In genomic region chr7:101541132-101541531, GRCm38 (mm10) we compare ENCODE assay signal across 7 mouse cellular contexts. TPM values are rescaled to one million over a fixed set of nuclear protein-coding genes. Genes with fewer than 3 reads are reported as not detected.
DNase-seq lines count a peak whose midpoint lies in the region; ATAC-seq and TF ChIP-seq lines count a peak whose summit lies in the region.

No protein-coding gene starts in this region.

- no peaks in the 10 kb centered on the region for H3K27me3 ChIP-seq in forebrain, postnatal 0 days (ENCODE audit: insufficient read depth, low read length)
- no peaks in the 10 kb centered on the region for H3K27me3 ChIP-seq in hindbrain, postnatal 0 days (ENCODE audit: insufficient read depth, low read length)
- no peaks in the 10 kb centered on the region for H3K27me3 ChIP-seq in midbrain, embryonic 12.5 days

- no peaks in the 10 kb centered on the region for H3K4me1 ChIP-seq in forebrain, postnatal 0 days (ENCODE audit: insufficient read depth)
- H3K4me1 ChIP-seq in hindbrain, postnatal 0 days (ENCODE audit: insufficient read depth, low read length), result no peaks in the 10 kb centered on the region
- 0 out of 2 replicates have a peak, but pooled peaks cover 3% of the 10 kb centered on the region for H3K4me1 ChIP-seq in midbrain, embryonic 12.5 days

- no peaks in the 10 kb centered on the region for H3K9me3 ChIP-seq in forebrain, postnatal 0 days (ENCODE audit: low read length)
- H3K9me3 ChIP-seq in hindbrain, postnatal 0 days (ENCODE audit: low read length), result no peaks in the 10 kb centered on the region
- H3K9me3 ChIP-seq in midbrain, embryonic 12.5 days, result no peaks in the 10 kb centered on the region

- WGBS in forebrain, postnatal 0 days, result 4% methylated on average over 11 of the region's 11 CpGs
- 4% methylated on average over 11 of the region's 11 CpGs for WGBS in hindbrain, postnatal 0 days
- WGBS in midbrain, embryonic 12.5 days, result 5% methylated on average over 11 of the region's 11 CpGs

- no peak overlapping the region for H3K4me2 ChIP-seq in forebrain, postnatal 0 days (ENCODE audit: low read depth)
- H3K4me2 ChIP-seq in hindbrain, postnatal 0 days (ENCODE audit: low read depth, low read length), result no peak overlapping the region
- H3K4me2 ChIP-seq in midbrain, embryonic 12.5 days (replicated peaks), result peak overlapping the region; percentile 14; the same call in 1 of the 2 replicates

- no peak overlapping the region for H3K27ac ChIP-seq in forebrain, postnatal 0 days (ENCODE audit: low read depth, low read length)
- no peak overlapping the region for H3K27ac ChIP-seq in hindbrain, postnatal 0 days
- no peak overlapping the region for H3K27ac ChIP-seq in midbrain, embryonic 12.5 days (replicated peaks)

- ATAC-seq in forebrain, postnatal 0 days, result peak; percentile 89
- ATAC-seq in hindbrain, postnatal 0 days, result peak; percentile 76
- ATAC-seq in midbrain, embryonic 12.5 days (ENCODE audit: low FRiP score, low read depth), result no peak

- TF ChIP-seq CTCF in forebrain, postnatal 0 days (IDR thresholded peaks at IDR 0.05; ENCODE audit: low read depth), result peak; percentile 89
- TF ChIP-seq CTCF in hindbrain, postnatal 0 days (IDR thresholded peaks at IDR 0.05; ENCODE audit: low read depth), result peak; percentile 86

- no peak overlapping the region; the same call in 1 of the 2 replicates for H3K9ac ChIP-seq in forebrain, postnatal 0 days
- H3K9ac ChIP-seq in hindbrain, postnatal 0 days (replicated peaks; ENCODE audit: low read length), result no peak overlapping the region
- H3K9ac ChIP-seq in midbrain, embryonic 12.5 days (replicated peaks), result no peak overlapping the region

- DNase-seq in T-cell, adult 2 months (ENCODE audit: low spot score), result peak; percentile 75
- DNase-seq in cerebellum, adult 11 months, result peak; percentile 45
- peak; percentile 91 for DNase-seq in forebrain, postnatal 0 days
- peak; percentile 92 for DNase-seq in hindbrain, postnatal 0 days (ENCODE audit: low spot score)
- DNase-seq in left cerebral cortex, adult 11 months (ENCODE audit: low spot score), result peak; percentile 72
- DNase-seq in skeletal muscle tissue, adult 2 months (ENCODE audit: low read depth, low spot score), result peak; percentile 32

- no peaks in the 10 kb centered on the region for H3K36me3 ChIP-seq in forebrain, postnatal 0 days (ENCODE audit: insufficient read depth)
- no peaks in the 10 kb centered on the region for H3K36me3 ChIP-seq in hindbrain, postnatal 0 days (ENCODE audit: insufficient read depth, low read length)
- H3K36me3 ChIP-seq in midbrain, embryonic 12.5 days, result no peaks in the 10 kb centered on the region

- no peak overlapping the region for H3K4me3 ChIP-seq in forebrain, postnatal 0 days (ENCODE audit: low read depth, low read length)
- H3K4me3 ChIP-seq in hindbrain, postnatal 0 days (ENCODE audit: low read length), result no peak overlapping the region
- H3K4me3 ChIP-seq in midbrain, embryonic 12.5 days, result no peak overlapping the region

RNA-seq across cellular contexts. Expression of gene Art2b, which starts 44.3 kb away (rescaled TPM):
- not detected in 2 replicates for total RNA-seq in forebrain, postnatal 0 days (2014; rRNA removed)
- not detected in 2 replicates for polyA plus RNA-seq in forebrain, postnatal 0 days (2015; fragmentation: Nextera tagmentation; extraction: Ambion mirVana)
- not detected in 2 replicates for total RNA-seq in hindbrain, postnatal 0 days (2014; rRNA removed)
- not detected in 2 replicates for polyA plus RNA-seq in hindbrain, postnatal 0 days (2015; fragmentation: Nextera tagmentation; extraction: Ambion mirVana)
- polyA plus RNA-seq in midbrain, embryonic 12.5 days (2016; fragmentation: Nextera tagmentation; extraction: Ambion mirVana), result not detected in 2 replicates

Comparison
In these comparisons a context has a peak if more than half of its experiments do, and no peak if none do; other contexts are left out.
1. DNase-seq: peak in every context shown above with its lines; median percentile 92 in hindbrain, postnatal 0 days; 91 in forebrain, postnatal 0 days; 75 in T-cell, adult 2 months; 72 in left cerebral cortex, adult 11 months; 45 in cerebellum, adult 11 months; 32 in skeletal muscle tissue, adult 2 months.